Mouse (Mus musculus): ENCODE results near the gene Gm21976.

The Gm21976 gene

DNA sequence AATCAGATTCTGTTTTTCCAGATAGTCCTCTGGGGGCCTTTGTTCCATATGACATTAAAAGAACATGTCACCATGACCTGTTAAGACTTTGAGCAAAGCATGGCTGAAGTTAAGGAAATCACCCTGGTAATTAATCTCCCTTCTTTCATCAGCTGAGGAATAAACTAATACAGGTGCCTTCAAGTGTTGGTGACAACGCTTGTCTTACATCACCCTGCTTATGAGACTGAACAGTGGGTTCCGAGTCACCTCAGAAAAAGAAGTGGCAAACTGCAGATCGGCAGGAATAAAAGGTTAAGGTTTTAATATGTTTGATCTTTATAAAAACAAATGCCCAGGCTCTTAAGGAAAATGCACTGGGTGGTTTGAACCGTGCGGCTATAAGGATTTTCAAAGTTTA lies at the start of gene Gm21976:
Gene Gm21976 (plus strand): TSS at position 202 of the 400 bp plus-strand sequence.
- no peak for DNase-seq (ENCODE audit: low spot score in 2 of 2)

DNA sequence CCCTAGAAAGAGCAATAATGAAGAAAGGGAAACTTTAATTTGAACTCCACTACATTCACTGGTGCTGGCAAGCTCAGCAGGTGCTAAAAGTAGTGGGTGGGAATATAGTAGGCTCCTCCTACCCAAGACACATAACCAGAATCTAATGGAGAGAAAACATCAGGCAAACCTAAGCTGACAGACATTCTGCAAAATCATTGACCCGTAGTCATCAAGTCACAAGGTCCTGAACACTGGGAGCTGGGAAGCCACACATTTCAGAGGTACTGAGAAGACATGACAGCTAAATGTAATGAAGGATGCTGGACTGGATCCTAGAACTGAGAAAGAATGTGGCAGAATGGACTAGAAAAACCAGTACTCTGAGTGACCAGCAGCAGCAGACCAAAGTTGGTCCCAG lies 49.2 kb upstream of the Gm21976 start:
- DNase-seq (ENCODE audit: low spot score in 2 of 2): no peak

DNA sequence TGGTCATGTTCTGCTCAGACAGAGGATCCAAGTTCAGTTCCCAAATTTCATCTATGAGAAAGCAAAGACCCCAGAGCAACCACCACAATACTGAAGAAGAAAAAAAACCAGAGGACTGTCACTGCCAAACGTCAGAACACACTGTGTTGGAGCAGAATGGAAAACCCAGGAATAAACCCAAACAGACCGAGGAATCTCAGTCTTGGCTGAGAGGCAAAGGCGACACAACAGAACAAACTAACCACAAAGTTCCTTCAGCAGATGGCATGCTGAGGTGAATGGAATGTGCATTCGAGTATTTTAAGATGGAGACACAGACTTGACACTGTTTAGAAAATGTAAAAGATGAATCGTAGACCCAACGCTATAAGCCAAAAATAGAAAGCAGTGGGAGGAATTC lies 44.2 kb upstream of the Gm21976 start:
- DNase-seq (ENCODE audit: low spot score in 2 of 2): peak in 1 of 2 experiments; percentile 49

DNA sequence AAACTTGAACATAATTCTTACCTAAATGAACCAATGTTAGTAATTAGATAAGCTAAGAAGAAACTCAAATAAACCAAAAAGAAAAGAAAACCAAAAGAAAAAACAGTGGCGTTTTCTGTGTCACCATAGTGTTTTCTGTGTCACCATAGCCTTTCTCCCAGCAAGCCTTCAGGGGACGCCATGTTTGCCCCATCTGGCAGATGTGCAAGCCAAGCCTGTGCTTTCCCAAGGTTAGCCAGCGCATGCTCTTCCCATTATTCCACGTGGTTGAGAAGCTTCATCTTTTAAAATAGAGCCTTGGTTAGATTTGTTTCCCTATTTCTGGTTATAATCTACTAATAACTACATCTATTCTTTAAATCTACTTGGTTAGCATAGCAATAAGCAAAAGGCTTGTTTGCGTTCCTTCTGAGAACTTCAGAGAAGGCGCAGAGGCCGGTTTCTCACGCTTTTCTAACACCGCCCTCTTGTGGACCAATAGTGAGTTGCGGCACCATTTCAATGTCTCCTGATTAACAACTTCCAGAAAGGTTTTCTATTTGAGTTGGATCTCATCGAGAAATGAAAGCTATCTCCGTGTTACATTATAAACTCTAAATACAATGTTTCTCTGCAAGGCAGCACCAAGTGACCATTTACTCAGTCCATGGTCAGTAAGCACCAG lies 39.6 kb upstream of the Gm21976 start:
- DNase-seq (ENCODE audit: low spot score in 2 of 2): peak; percentile 84 to 90

DNA sequence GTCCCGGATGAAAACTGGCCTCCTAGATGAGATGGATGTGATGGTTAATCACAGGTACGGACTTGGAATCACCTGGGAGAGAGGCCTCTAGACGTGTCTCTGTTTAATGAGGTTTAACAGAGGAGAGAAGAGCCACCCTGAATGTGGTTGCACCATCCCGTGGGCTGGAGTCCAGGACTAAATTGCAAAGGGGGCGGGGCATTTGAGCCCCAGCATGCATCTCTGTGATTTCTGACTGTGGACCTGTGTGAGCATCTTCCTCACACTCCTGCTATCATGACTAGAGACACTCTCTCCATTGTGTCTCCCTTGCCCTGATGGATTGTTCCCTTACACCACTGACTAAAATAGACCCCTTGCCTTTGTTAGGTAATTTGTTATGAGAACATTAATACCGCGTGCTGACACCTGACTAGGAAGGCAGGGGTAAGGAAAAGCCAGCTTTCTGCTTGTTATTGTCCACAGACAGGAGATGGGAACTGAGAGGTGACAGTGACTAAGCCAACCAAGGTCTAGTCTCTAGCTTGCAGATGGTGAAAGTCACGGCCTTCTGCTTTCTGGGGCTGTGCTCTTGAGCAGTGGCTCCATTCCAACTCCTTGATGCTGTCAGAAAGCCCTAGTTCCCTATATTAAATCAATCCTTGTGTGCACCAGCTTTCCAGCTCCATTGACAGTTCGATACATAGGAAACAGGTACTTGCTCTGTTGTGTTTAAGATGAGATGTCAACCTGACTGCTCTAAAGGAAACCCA lies 38.0 kb upstream of the Gm21976 start:
- DNase-seq (ENCODE audit: low spot score in 2 of 2): no peak

DNA sequence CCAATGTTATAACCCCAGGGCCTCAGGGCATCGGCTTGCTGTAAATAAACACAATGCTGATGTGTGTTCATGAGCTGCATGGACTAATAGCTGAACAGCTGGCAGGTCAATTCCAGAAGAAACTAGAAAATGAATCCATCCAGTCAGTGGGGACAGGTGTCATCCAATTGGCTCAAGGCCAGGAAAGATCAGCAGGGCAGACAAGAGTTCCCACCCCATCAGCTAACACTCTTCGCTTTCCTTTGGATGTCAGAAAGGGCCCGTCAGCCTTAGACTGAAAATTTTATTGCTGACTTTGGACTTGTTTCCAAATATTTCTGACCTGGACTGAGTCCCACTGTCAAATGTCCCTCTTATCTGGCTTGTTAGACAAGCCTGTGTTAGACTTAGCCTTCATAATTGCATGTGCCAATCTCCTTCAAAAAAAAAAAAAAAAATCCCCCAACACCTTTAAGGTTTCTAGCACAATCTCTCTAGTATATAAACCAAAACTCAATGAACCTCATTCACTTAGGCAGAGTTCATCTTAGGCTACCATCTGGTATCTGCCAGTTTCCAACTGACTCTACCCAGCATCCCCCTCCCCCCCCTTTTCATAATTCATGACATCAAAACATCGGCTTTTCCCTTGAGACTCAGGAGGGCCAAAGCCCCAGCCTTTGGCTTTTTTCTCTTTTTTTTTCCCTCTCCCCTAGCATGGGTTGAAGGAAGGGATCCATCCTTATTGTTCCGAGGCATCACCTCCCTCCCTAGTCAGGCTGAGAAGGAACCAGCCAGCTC lies 34.9 kb upstream of the Gm21976 start:
- no peak for DNase-seq (ENCODE audit: low spot score in 2 of 2)

DNA sequence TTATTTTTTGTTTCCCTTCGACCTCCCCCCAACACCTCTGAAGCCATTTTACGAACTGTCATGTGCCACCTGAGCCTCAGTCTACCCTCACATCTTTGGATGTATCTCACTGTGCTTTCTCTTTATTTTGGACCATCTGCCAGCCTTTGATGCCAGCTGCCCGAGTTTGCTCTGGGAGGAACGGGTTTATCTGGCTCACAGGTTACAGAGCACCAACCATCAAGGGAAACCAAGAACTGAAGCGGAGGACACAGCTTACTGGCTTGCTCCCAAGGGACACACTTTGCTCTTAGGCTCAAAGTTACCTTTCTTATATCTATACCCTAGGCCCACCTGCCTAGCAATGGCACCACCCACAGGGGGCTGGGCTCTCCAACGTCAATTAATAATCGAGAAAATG lies 34.3 kb upstream of the Gm21976 start:
- DNase-seq (ENCODE audit: low spot score in 2 of 2): no peak

DNA sequence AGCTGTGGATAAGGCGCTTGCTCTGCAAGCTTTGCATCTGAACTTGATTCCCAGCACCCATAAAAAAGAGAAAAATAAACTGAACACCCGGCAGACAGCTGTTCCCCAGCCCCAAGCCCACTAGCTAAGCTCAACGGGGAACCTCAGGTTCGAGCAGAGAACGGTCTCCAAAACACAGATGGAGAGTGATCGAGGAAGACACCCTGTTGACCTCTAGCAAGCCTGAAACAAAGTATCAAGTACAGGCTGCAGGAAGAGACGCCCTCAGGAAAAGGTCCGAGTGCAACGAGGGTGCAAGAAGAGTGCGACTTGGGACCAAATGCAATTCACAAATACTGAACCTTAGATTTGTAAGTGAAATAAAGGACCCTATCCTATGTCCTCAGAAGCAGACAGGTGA lies 30.1 kb upstream of the Gm21976 start:
- DNase-seq (ENCODE audit: low spot score in 2 of 2): no peak

DNA sequence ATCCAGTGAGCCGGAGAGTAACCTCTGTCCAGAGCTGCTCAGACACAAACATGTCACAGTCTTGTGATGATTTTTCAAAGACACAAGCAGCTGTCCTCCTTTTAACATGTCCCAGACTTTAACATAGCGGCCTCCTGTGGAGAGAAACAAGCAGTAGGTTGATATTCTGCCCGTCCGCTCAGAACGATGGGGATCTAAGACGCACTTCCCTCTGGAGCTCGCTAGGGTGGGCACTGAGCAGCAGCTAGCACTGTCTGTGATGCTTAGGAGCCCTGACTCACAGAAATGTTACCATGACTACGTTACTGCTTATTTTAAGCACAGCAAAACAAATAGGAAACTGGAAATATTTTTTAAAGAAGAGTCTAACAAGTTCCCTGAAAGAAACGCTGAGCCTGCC lies 24.8 kb upstream of the Gm21976 start:
- DNase-seq (ENCODE audit: low spot score in 2 of 2): peak; percentile 78 to 88

DNA sequence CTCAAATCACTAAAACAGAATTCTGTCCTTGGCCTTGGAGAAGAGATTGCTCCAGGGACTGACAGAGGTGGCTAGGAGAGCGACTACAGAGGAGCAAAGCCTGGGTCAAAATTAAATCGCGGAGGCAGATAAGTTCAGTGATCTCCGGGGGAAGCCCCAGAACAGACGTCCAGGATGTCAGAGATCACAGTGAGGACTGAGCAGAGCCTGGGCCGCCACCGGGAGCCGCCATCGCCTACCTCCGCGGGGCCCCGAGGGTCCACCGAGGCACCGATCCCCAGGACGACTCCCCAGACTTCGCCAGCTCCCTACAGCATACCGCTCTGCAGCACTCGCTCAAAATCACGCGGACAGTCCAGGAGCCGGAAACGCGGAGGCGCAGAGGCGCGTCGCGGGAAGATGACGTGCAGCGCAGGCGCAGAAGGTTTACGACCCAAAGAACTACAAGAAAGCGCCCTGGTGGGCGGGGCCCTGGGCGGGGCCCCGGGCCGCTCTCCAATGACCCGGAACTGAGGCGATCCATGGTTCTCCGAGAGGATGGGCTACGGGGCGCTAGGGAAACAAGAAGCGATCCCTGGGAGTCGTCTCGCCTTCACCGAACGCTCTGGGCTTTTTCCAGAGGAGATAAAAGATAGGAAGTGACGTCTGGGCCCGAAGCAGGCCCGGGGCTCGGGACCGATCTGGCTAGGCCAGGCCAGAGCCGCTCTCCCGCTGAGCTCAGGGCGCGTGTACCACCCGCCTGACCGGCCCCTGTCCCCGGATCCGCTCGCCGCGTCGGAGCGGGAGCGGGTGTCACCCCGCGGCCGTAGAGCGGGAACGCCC lies 16.8 kb upstream of the Gm21976 start, which contains the start of the genes Utp15 and Ankra2:
Gene Utp15 (minus strand): TSS at position 406 of the 822 bp plus-strand sequence.
Gene Ankra2 (plus strand): TSS at position 439 of the 822 bp plus-strand sequence.
- DNase-seq (ENCODE audit: low spot score in 2 of 2): peak; percentile 99

DNA sequence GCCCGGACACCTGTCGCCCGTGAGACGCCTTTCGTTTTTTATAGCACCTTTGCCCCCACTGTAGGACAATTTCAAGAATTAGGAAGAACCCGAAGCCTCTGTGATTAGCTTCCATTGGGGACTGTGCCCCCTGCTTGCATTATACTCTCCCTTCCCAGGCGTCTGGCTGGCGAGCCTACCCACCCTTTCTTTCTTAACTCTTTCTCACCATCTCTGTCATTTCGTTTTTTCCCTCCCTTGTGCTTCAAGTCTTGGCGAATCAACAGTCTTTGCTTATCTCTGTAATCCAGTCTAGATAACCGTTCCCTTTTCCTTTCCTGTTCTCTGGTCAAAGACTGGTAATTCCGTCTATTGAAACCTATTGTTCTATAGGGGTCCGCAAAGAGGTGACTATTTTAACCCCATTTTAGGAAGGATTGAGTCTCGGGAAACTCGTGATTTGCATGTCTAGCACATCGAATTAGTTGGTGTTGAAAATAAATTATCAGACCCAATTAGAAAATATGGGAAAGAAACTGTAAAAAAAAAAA lies 16.2 kb upstream of the Gm21976 start:
- peak in 1 of 2 experiments; percentile 36 for DNase-seq (ENCODE audit: low spot score in 2 of 2)

DNA sequence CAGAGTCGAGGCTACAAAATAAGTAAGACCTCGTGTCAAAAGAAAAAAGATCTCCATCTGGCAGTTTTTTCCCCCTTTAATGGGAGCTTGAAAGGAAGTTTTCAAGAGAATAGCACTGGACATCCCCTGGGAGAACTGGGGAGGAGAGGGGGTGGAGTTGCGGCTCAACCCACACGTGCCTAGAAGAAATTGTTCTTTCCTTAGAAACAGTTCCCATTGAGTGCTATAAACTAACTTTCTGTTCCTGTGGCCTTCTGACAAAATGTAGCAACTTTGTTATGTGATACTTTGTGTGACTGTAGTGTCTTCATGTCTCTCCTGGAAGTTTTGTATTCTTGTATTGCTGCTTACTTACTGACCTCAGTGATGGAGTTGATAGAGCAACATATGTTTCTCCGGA lies 15.6 kb upstream of the Gm21976 start:
- peak in 1 of 2 experiments; percentile 9 for DNase-seq (ENCODE audit: low spot score in 2 of 2)

DNA sequence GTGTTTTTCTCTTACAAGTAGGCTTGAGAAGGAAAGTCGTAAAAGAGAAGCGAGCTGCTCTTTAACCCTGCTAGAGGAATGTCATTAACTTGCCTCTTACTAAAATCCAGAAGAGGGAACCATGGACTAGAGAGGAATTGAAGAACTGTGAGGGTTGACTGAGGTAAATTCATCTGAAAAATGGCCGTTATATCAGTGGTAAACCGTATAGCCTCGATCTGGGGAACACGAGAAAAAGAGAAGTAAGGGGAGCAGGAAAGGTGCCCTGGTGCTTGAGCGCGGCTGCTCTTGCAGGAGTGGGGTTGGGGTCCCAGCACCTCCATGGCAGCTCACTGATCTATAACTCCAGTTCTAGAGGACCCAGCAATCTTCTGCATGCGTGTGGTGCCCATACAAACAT lies 5.7 kb upstream of the Gm21976 start:
- no peak for DNase-seq (ENCODE audit: low spot score in 2 of 2)

DNA sequence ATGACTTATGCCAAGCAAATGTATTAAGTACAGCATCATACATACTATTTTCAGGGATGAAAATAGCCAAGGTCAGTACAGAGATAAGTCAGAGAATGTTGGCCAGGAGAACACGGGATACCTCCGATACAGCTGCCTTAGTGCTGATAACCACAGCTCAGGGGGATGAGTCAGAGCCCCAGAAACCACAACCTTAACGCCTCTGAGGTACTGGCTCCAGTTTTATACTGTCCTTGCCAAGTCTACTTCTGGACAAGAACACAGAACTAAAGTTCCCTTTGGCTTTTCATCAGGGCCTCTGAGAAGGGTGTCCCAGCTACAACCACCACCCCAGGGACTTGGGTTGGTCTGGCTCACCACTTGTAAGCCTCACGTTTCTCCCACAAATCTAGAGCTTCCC lies 4.0 kb upstream of the Gm21976 start:
- DNase-seq (ENCODE audit: low spot score in 2 of 2): no peak

DNA sequence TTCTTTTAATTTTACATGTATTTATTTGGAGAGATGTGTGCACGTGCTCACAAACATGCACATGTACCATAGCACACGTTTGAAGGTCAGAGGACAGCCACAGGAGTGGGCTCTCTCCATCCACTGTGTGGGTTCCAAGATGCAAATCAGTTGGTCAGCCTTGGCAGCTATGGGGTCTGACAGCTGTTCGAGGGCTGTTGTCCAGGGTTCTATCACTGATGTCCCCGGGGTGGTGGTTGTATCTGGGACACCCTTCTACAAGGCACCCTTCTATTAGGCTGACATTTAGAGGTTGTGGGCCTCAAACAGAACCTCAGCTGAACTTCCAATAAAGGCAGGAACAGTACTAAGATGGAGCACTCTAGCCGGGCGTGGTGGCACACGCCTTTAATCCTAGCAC lies 3.4 kb upstream of the Gm21976 start:
- DNase-seq (ENCODE audit: low spot score in 2 of 2): no peak

DNA sequence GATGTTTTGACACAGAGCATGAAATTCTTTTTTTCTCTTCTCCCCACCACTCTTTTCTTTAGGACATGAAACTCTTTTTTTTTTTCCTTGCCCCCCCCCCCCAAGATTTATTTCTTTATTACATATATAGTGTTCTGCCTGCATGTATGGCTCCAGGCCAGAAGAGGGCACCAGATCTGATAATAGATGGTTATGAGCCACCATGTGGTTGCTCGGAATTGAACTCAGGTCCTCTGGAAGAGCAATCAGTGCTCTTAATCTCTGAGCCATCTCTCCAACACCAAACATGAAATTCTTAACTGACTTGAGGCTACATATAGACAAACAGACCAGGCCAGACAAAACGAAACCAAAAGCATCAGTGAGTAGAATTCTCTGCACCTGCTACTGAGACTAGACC lies 2.2 kb upstream of the Gm21976 start:
- DNase-seq (ENCODE audit: low spot score in 2 of 2): no peak

DNA sequence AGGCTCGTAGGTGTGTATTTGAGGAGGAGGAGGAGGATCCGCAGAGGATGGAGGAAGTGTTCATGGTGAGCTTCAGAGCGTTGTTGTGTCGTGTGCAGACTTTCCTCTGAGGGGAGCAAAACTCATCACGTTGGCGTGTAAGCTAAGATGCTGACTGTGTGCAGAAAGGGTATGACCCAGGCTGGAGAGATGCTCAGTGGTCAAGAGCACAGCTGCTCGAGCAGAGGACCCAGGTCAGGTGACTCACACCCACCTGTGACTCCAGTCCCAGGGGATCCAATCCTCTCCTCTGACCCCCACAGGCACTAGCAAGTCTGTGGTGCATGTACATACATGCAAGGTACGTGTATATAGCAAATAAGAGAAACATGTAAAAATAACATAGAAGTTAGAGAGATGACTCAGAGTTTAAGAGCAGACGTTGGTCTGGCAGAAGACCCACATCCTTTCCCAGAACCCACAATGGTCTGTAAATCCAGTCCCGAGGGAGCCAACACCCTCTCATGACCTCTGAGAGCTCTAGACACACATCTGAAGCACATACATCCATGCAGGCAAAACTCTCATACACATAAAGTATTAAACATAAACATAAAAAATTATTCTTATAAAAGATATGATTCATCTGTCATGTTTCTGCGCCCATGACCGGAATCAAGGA lies 1.4 kb downstream of the Gm21976 start:
- no peak for DNase-seq (ENCODE audit: low spot score in 2 of 2)

DNA sequence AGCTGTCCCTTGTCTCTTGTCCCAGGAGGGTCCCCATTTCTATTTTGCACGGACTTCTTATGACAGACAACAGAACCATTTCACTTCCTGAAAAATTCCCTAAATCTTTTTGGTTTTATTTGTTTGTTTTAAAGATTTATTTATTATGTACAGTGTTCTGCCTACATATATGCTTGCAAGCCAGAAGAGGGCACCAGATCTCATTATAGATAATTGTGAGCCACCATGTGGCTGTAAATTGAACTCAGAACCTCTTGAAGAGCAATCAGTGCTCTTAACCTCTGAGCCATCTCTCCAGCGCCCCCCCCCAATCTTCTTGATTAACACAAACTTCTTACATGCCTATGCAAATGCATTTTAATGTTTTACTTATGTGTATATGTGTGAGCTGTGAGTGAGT lies 11.0 kb downstream of the Gm21976 start:
- no peak for DNase-seq (ENCODE audit: low spot score in 2 of 2)

DNA sequence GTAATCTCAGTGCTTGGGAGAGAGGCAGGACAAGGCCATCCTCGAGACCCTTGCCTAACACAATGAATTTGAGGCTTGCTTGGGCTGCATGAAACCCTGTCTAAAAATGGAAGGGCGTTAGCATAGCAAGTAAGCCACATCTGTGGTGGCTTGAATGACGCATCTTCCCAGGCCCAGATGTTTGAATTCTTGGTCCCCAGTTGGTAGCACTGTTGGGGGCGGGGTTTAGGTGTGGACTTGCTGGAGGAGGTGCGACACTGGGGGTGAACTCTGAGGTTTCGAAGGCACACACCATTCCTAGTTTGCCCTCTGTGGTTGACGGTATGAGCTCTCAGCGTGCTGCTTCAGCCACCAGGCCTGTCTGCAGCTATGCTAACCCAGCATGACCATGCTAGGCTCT lies 12.0 kb downstream of the Gm21976 start:
- DNase-seq (ENCODE audit: low spot score in 2 of 2): no peak

DNA sequence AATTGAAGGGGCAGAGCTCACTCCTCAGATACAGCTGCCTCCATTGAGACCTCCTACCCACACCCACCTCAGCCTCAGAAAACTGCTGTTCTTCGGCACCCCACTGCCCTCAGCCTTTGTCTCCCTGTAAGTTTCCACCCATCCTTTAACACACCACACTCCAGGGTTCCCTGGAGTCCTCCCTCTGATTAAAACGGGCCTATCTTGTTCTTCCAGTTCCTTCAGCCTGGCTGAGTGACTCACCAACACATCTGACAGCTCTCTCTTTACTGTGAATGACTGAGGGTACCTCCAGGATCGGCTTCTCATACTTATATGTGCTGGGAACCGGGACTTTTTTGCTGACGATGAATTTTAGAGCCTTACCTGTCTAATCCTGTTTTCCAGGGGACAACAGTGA lies 16.4 kb downstream of the Gm21976 start:
- DNase-seq (ENCODE audit: low spot score in 2 of 2): no peak
